Mouse (Mus musculus): ENCODE data around the gene Ndufa13. TPM values are rescaled to one million over a fixed set of nuclear protein-coding genes. Genes with fewer than 3 reads are reported as not detected.

The Ndufa13 gene
- polyA plus RNA-seq, 1 experiment from 2014 or later, result 202 TPM

DNA sequence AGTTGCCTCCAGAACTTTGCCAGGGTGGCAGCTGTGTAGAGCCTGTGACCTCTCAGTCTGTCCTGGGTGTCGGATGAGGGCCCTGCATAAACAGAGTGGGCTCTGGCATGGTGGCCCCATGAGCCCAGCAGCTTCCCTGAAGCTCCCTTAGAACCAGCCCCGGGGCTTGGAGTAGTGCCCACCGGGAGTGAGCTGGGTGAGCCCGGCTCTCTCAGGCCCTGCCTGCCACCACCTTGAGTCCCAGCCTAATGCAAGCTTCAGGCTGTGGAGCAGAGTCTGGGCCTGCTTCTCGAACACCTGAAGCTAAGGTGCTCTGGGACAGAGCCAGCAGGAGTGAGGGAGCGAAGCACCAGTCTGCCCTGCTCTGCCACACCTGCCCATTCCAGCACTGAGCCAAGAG, 31.5 kb downstream of the Ndufa13 start:
- no peak for ATAC-seq (ENCODE audit: insufficient number of reproducible peaks, insufficient read depth, low FRiP score, low read depth)
- Histone ChIP-seq H3K4me3 (ENCODE audit: low read depth, low read length) (no peak overlapping the region), H3K4me1 (ENCODE audit: control insufficient read depth, insufficient read depth, low read length) (no peaks in the 10 kb centered on the region), H3K27ac (ENCODE audit: low read length) (no peak overlapping the region), H3K36me3 (ENCODE audit: control insufficient read depth, insufficient read depth, low read length) (no peaks in the 10 kb centered on the region), H3K27me3 (ENCODE audit: control insufficient read depth, insufficient read depth, low read length) (no peaks in the 10 kb centered on the region), H3K9ac (replicated peaks; ENCODE audit: low read depth, low read length) (no peak overlapping the region), H3K9me3 (ENCODE audit: control insufficient read depth, low read depth, low read length) (no peaks in the 10 kb centered on the region), H3K4me2 (replicated peaks; ENCODE audit: low read depth, low read length) (no peak overlapping the region)
- 85% methylated on average over 6 of the region's 6 CpGs for WGBS

DNA sequence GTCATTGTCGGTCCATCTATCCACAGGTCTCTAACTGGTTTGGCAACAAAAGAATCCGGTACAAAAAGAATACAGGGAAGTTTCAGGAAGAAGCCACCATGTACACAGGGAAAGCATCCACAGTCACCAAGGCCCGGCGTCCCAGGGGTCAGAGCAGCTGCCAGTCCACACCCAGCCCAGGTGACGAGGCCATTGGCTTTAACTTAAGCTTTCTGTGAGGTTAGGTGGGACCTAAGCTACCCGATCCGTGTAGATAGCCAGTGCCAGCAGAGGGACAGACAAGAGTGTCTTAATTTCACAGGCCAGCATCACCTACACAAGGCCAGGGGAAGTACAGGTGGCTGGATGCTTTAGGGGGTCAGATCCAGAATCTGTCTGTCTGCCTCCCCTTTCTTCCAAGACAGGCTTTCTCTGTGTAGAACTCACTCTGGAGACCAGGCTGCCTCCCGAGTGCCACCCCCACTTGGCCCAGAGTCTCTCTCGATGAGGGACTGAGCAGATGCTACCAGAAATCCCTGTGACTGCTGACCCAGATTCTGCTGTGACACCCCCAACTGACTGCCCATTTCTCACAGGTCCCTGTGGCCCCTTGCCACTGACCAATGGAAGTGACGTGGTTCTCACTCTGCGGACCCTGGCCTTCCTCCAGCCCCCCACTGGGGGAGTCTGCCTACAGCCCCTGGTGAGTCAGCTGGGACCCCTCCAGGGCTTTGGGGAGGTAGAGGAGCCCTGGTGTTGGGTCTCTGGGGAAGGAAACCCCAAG, 32.2 kb downstream of the Ndufa13 start:
- H3K9me3 ChIP-seq (ENCODE audit: control insufficient read depth, low read depth, low read length), result no peaks in the 10 kb centered on the region
- no peak overlapping the region for H3K4me2 ChIP-seq (replicated peaks; ENCODE audit: low read depth, low read length)
- no peak for ATAC-seq (ENCODE audit: insufficient number of reproducible peaks, insufficient read depth, low FRiP score, low read depth)
- WGBS, result 86% methylated on average over 11 of the region's 11 CpGs
- no peaks in the 10 kb centered on the region for H3K27me3 ChIP-seq (ENCODE audit: control insufficient read depth, insufficient read depth, low read length)
- no peak overlapping the region for H3K4me3 ChIP-seq (ENCODE audit: low read depth, low read length)
- H3K9ac ChIP-seq (replicated peaks; ENCODE audit: low read depth, low read length), result no peak overlapping the region
- H3K27ac ChIP-seq (ENCODE audit: low read length), result no peak overlapping the region
- H3K4me1 ChIP-seq (ENCODE audit: control insufficient read depth, insufficient read depth, low read length), result no peaks in the 10 kb centered on the region
- no peaks in the 10 kb centered on the region for H3K36me3 ChIP-seq (ENCODE audit: control insufficient read depth, insufficient read depth, low read length)

DNA sequence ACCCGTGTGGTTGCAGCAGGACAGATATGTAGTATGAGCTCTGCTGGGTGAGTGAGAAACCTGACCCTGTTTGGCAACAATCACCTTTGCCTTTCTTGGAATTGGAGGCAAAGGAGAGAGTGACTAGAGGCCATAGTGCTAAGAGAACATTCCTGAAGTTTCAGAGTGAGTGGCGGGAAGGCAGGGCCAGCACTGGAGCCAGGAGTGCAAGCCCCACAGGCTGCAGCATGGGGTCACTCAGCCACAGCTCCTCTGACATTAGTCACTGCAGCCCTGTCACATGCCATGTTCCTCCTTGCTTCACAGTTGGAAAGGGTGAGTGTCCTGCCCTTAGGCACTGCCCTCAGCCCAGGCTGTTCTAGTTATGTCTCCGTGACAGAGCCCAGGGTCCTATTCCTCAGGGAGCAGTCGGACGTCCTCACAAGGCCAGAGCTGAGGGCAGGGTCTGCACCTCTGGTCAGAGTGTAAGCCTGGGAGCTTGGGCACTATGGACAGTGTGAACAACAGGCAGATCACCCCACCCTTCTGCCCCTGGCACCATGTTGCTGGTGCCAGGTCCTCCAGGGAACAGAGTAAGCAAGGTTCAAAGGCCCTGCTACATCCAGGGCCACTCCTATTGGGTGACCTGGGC, 34.5 kb downstream of the Ndufa13 start:
- no peak overlapping the region for H3K4me3 ChIP-seq (ENCODE audit: low read depth, low read length)
- no peaks in the 10 kb centered on the region for H3K9me3 ChIP-seq (ENCODE audit: control insufficient read depth, low read depth, low read length)
- WGBS, result 72% methylated on average over 5 of the region's 5 CpGs
- peak; percentile 49; the same call in 1 of the 2 replicates for ATAC-seq (ENCODE audit: insufficient number of reproducible peaks, insufficient read depth, low FRiP score, low read depth)
- no peak overlapping the region for H3K27ac ChIP-seq (ENCODE audit: low read length)
- no peaks in the 10 kb centered on the region for H3K36me3 ChIP-seq (ENCODE audit: control insufficient read depth, insufficient read depth, low read length)
- no peaks in the 10 kb centered on the region for H3K27me3 ChIP-seq (ENCODE audit: control insufficient read depth, insufficient read depth, low read length)
- H3K4me1 ChIP-seq (ENCODE audit: control insufficient read depth, insufficient read depth, low read length), result no peaks in the 10 kb centered on the region
- no peak overlapping the region for H3K9ac ChIP-seq (replicated peaks; ENCODE audit: low read depth, low read length)
- no peak overlapping the region for H3K4me2 ChIP-seq (replicated peaks; ENCODE audit: low read depth, low read length)

DNA sequence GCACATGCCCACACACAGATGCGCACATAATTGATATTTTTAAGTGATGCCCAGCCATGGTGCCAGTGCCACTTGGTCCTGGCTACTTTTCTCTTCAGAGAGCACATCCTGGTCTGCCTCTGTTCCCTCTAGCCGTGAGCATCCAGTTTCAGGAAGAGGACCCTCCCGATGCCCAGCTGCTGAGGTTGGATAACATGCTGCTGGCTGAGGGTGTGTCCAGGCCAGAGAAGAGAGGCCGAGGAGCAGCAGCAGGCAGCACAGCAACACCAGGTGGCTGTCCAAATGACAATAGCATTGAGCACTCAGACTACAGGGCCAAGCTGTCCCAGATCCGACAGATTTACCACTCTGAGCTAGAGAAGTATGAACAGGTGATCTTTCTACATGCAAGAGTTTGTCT, 38.2 kb downstream of the Ndufa13 start:
- Histone ChIP-seq H3K27me3 (ENCODE audit: control insufficient read depth, insufficient read depth, low read length) (no peaks in the 10 kb centered on the region), H3K4me3 (ENCODE audit: low read depth, low read length) (no peak overlapping the region), H3K36me3 (ENCODE audit: control insufficient read depth, insufficient read depth, low read length) (no peaks in the 10 kb centered on the region), H3K4me1 (ENCODE audit: control insufficient read depth, insufficient read depth, low read length) (no peaks in the 10 kb centered on the region), H3K9ac (replicated peaks; ENCODE audit: low read depth, low read length) (no peak overlapping the region), H3K9me3 (ENCODE audit: control insufficient read depth, low read depth, low read length) (no peaks in the 10 kb centered on the region), H3K4me2 (replicated peaks; ENCODE audit: low read depth, low read length) (no peak overlapping the region), H3K27ac (ENCODE audit: low read length) (no peak overlapping the region)
- WGBS, result 73% methylated on average over 5 of the region's 5 CpGs
- no peak for ATAC-seq (ENCODE audit: insufficient number of reproducible peaks, insufficient read depth, low FRiP score, low read depth)

DNA sequence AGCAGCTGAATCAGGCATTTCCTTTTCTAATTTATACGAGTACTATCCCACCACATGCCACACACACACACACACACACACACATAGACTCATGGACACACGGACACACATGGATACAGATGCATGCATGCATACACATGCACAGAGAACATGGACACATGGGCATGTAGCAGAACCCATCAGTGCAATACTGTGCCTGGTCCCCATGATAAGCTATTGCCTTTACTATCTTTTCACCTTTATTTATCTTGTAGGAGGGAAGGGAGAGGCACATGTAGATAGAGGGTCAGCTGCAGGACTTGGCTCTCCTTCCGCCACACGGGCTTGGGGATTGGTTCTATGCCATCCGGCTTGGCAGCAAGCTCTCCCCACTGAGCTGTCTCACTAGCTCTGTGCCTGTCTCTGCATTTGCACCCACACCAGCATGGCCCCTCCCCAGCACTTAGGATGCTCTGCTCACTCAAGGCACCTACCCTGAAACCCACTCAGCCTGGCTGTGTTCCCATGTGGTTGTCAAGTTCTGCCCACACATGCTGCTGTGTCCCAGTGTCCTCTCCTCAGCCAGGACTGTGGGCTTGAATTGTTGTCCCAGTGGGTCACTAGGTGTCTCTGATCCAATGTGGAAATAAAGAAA, 38.9 kb downstream of the Ndufa13 start:
- ATAC-seq (ENCODE audit: insufficient number of reproducible peaks, insufficient read depth, low FRiP score, low read depth), result no peak
- Histone ChIP-seq H3K27me3 (ENCODE audit: control insufficient read depth, insufficient read depth, low read length) (no peaks in the 10 kb centered on the region), H3K4me1 (ENCODE audit: control insufficient read depth, insufficient read depth, low read length) (no peaks in the 10 kb centered on the region), H3K4me3 (ENCODE audit: low read depth, low read length) (no peak overlapping the region), H3K27ac (ENCODE audit: low read length) (no peak overlapping the region), H3K4me2 (replicated peaks; ENCODE audit: low read depth, low read length) (no peak overlapping the region), H3K36me3 (ENCODE audit: control insufficient read depth, insufficient read depth, low read length) (no peaks in the 10 kb centered on the region), H3K9ac (replicated peaks; ENCODE audit: low read depth, low read length) (no peak overlapping the region), H3K9me3 (ENCODE audit: control insufficient read depth, low read depth, low read length) (no peaks in the 10 kb centered on the region)
- WGBS, result 81% methylated on average over 5 of the region's 5 CpGs

DNA sequence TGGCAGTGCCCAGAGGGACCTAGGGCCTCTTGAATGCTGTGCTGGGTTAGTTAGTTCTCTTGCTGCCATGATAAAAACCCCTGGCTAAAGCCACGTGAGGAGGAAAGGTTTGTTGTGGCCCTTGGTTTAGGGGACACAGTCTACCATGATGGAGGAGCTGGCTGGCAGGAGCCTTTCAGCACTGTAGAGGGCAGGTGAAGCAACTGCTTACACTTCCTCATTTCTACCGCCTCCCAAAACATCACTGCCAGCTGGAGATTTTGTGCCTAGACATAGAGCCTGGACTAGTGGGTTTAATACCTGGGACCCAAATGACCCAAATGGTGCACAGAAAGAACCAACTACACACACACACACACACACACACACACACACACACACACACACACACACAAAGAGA, 41.1 kb downstream of the Ndufa13 start:
- H3K27ac ChIP-seq (ENCODE audit: low read length), result no peak overlapping the region
- no peaks in the 10 kb centered on the region for H3K9me3 ChIP-seq (ENCODE audit: control insufficient read depth, low read depth, low read length)
- no peak for ATAC-seq (ENCODE audit: insufficient number of reproducible peaks, insufficient read depth, low FRiP score, low read depth)
- no peak overlapping the region for H3K4me3 ChIP-seq (ENCODE audit: low read depth, low read length)
- no peaks in the 10 kb centered on the region for H3K36me3 ChIP-seq (ENCODE audit: control insufficient read depth, insufficient read depth, low read length)
- no peaks in the 10 kb centered on the region for H3K4me1 ChIP-seq (ENCODE audit: control insufficient read depth, insufficient read depth, low read length)
- no peak overlapping the region for H3K4me2 ChIP-seq (replicated peaks; ENCODE audit: low read depth, low read length)
- no peaks in the 10 kb centered on the region for H3K27me3 ChIP-seq (ENCODE audit: control insufficient read depth, insufficient read depth, low read length)
- H3K9ac ChIP-seq (replicated peaks; ENCODE audit: low read depth, low read length), result no peak overlapping the region
- 68% methylated on average over 2 of the region's 2 CpGs for WGBS

DNA sequence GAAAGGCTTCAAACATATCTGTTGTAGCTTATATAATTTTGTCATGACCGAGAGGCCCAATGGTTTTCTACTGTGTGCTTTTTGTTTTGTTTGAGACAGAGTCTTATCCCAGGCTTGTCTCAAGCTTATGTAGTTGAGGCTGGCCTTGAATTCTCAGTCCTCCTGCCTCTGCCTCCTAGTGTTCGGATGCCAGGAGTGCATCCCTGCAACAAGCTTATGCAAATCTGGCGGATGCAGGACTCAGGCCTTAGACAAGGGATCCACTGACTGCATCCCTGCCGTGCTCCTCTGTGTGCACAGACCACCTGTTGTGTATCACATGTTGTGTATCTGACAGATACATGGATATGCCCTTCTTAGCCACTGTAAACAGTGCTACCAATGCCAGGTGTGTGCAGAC, 41.6 kb downstream of the Ndufa13 start:
- Histone ChIP-seq H3K9me3 (ENCODE audit: control insufficient read depth, low read depth, low read length) (no peaks in the 10 kb centered on the region), H3K36me3 (ENCODE audit: control insufficient read depth, insufficient read depth, low read length) (no peaks in the 10 kb centered on the region), H3K27ac (ENCODE audit: low read length) (no peak overlapping the region), H3K9ac (replicated peaks; ENCODE audit: low read depth, low read length) (no peak overlapping the region), H3K4me2 (replicated peaks; ENCODE audit: low read depth, low read length) (no peak overlapping the region), H3K4me3 (ENCODE audit: low read depth, low read length) (no peak overlapping the region), H3K4me1 (ENCODE audit: control insufficient read depth, insufficient read depth, low read length) (no peaks in the 10 kb centered on the region), H3K27me3 (ENCODE audit: control insufficient read depth, insufficient read depth, low read length) (no peaks in the 10 kb centered on the region)
- 62% methylated on average over 4 of the region's 4 CpGs for WGBS
- no peak for ATAC-seq (ENCODE audit: insufficient number of reproducible peaks, insufficient read depth, low FRiP score, low read depth)

DNA sequence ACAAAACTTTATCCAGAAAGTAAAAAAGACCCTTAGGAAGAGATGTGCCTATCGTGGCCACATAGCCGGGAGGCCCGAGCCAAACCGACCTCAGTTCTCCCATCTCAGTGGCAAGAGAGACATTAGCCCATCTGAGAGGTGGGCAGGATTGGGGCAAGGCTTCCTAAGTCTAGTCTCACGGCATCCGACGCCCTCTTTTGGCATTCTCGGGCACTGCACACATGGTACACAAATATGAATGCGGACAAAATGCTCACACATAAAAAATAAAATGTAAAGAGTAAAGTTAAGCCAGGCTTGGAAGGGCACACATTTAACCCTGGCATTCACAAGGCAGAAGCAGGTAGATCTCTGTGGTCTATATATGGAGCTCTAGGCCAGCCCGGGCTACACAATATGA, 48.5 kb downstream of the Ndufa13 start:
- no peak for ATAC-seq (ENCODE audit: insufficient number of reproducible peaks, insufficient read depth, low FRiP score, low read depth)
- H3K9ac ChIP-seq (replicated peaks; ENCODE audit: low read depth, low read length), result no peak overlapping the region
- no peak overlapping the region for H3K4me2 ChIP-seq (replicated peaks; ENCODE audit: low read depth, low read length)
- 91% methylated on average over 10 of the region's 10 CpGs for WGBS
- H3K9me3 ChIP-seq (ENCODE audit: control insufficient read depth, low read depth, low read length), result no peaks in the 10 kb centered on the region
- H3K4me3 ChIP-seq (ENCODE audit: low read depth, low read length), result no peak overlapping the region
- H3K4me1 ChIP-seq (ENCODE audit: control insufficient read depth, insufficient read depth, low read length), result no peaks in the 10 kb centered on the region
- no peaks in the 10 kb centered on the region for H3K36me3 ChIP-seq (ENCODE audit: control insufficient read depth, insufficient read depth, low read length)
- H3K27me3 ChIP-seq (ENCODE audit: control insufficient read depth, insufficient read depth, low read length), result no peaks in the 10 kb centered on the region
- no peak overlapping the region for H3K27ac ChIP-seq (ENCODE audit: low read length)

Measured in stomach, embryonic 14.5 days (tissue).